In the genomic region with DNA sequence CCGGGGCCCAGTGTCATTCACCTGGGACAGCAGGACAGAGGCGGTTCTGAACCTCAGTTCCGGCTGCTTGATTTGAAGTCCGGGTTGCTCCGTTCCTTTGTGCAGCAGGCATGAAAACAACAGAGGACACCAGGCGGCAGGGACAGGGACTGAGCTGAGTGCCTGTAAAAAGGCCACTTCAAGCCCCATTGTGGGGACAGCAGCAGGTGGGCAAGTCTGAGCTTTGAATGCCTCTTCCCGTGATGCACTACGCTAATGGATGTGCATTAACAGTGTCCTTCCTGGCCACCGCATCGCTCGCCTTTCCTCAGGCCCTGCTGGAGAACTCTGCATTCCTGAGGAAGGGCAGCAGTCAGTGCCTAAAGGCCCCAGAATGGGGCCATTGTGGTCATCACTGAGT, we compare ENCODE assay signal across 19 mouse cellular contexts. TPM values are rescaled to one million over a fixed set of nuclear protein-coding genes. Genes with fewer than 3 reads are reported as not detected.
DNase-seq lines count a peak whose midpoint lies in the region; ATAC-seq lines count a peak whose summit lies in the region.
"Had no signal": no experiment of that assay in that cellular context is flagged by ENCODE, and none has a peak within 500 bp of the region (broad histone marks: within the 10 kb centered on the region; RNA-seq: fewer than 3 reads in every experiment).

No protein-coding gene starts in this region.

- no peaks in the 10 kb centered on the region for H3K36me3 ChIP-seq in forebrain, embryonic 13.5 days (ENCODE audit: poor library complexity, severe bottlenecking)
- no peaks in the 10 kb centered on the region for H3K36me3 ChIP-seq in forebrain, embryonic 14.5 days (ENCODE audit: control insufficient read depth, insufficient read depth, low read length)
- H3K36me3 ChIP-seq in midbrain, embryonic 12.5 days, result no peaks in the 10 kb centered on the region
- no peaks in the 10 kb centered on the region for H3K36me3 ChIP-seq in neural tube, embryonic 13.5 days
- H3K36me3 ChIP-seq: heart, embryonic 10.5 days had no signal

- peak overlapping the region; percentile 13; the same call in 1 of the 2 replicates for H3K4me2 ChIP-seq in forebrain, embryonic 13.5 days
- no peak overlapping the region for H3K4me2 ChIP-seq in forebrain, embryonic 14.5 days (ENCODE audit: low read length)
- H3K4me2 ChIP-seq in midbrain, embryonic 12.5 days (replicated peaks), result peak overlapping the region; percentile 18; the same call in 1 of the 2 replicates
- H3K4me2 ChIP-seq in neural tube, embryonic 13.5 days, result no peak overlapping the region
- H3K4me2 ChIP-seq: lung, embryonic 14.5 days had no signal

- peaks cover 10% of the 10 kb centered on the region; the same call in 1 of the 2 replicates for H3K4me1 ChIP-seq in forebrain, embryonic 13.5 days
- H3K4me1 ChIP-seq in forebrain, embryonic 14.5 days (ENCODE audit: control insufficient read depth, insufficient read depth, low read length), result no peaks in the 10 kb centered on the region
- H3K4me1 ChIP-seq in midbrain, embryonic 12.5 days, result peaks cover 14% of the 10 kb centered on the region
- H3K4me1 ChIP-seq in neural tube, embryonic 13.5 days (replicated peaks), result peaks cover 15% of the 10 kb centered on the region
- H3K4me1 ChIP-seq: heart, embryonic 10.5 days had no signal

- H3K9me3 ChIP-seq in forebrain, embryonic 13.5 days (replicated peaks), result no peaks in the 10 kb centered on the region
- H3K9me3 ChIP-seq in forebrain, embryonic 14.5 days (replicated peaks; ENCODE audit: control insufficient read depth, low read length), result no peaks in the 10 kb centered on the region
- no peaks in the 10 kb centered on the region for H3K9me3 ChIP-seq in midbrain, embryonic 12.5 days
- no peaks in the 10 kb centered on the region for H3K9me3 ChIP-seq in neural tube, embryonic 13.5 days
- H3K9me3 ChIP-seq: heart, embryonic 10.5 days had no signal

- 7% methylated on average over 11 of the region's 11 CpGs for WGBS in forebrain, embryonic 13.5 days
- WGBS in forebrain, embryonic 14.5 days, result 4% methylated on average over 11 of the region's 11 CpGs
- 6% methylated on average over 11 of the region's 11 CpGs for WGBS in midbrain, embryonic 12.5 days
- WGBS in neural tube, embryonic 13.5 days, result 7% methylated on average over 11 of the region's 11 CpGs

- no peak for DNase-seq in forebrain, embryonic 14.5 days (ENCODE audit: low spot score)
- DNase-seq in embryo, embryonic 11 days, result peak; percentile 32
- DNase-seq in cerebellum, adult 9-10 months, result no peak
- DNase-seq in kidney, adult 9 months, result no peak
- DNase-seq in urinary bladder, postnatal 10 days (ENCODE audit: low spot score), result no peak
- DNase-seq: adrenal gland, postnatal 36 days; B cell, adult 2 months; cerebellum, adult 8-10 months; gastrocnemius, postnatal 14 days; heart, postnatal 10 days; kidney, adult 8-10 months; lung, embryonic 14.5 days; right cerebral cortex, postnatal 14 days had no signal

- no peaks in the 10 kb centered on the region for H3K27me3 ChIP-seq in forebrain, embryonic 13.5 days
- no peaks in the 10 kb centered on the region for H3K27me3 ChIP-seq in forebrain, embryonic 14.5 days (replicated peaks; ENCODE audit: control insufficient read depth, insufficient read depth, low read length)
- H3K27me3 ChIP-seq in midbrain, embryonic 12.5 days, result peaks cover 21% of the 10 kb centered on the region
- peaks cover 7% of the 10 kb centered on the region for H3K27me3 ChIP-seq in neural tube, embryonic 13.5 days

- no peak for ATAC-seq in forebrain, embryonic 13.5 days
- ATAC-seq in forebrain, embryonic 14.5 days, result no peak; the same call in 1 of the 2 replicates
- ATAC-seq in midbrain, embryonic 12.5 days (ENCODE audit: low FRiP score, low read depth), result 0 out of 2 replicates have a peak, but pooled peaks have one; percentile 27
- ATAC-seq in neural tube, embryonic 13.5 days (ENCODE audit: low read depth), result 0 out of 2 replicates have a peak, but pooled peaks have one; percentile 48

- H3K27ac ChIP-seq in forebrain, embryonic 13.5 days, result no peak overlapping the region
- H3K27ac ChIP-seq in forebrain, embryonic 14.5 days (ENCODE audit: low read depth, low read length), result no peak overlapping the region
- H3K27ac ChIP-seq in midbrain, embryonic 12.5 days (replicated peaks), result no peak overlapping the region
- H3K27ac ChIP-seq in neural tube, embryonic 13.5 days (replicated peaks), result no peak overlapping the region
- H3K27ac ChIP-seq: heart, embryonic 10.5 days; macrophage had no signal

- H3K4me3 ChIP-seq in forebrain, embryonic 13.5 days, result no peak overlapping the region
- no peak overlapping the region for H3K4me3 ChIP-seq in forebrain, embryonic 14.5 days (ENCODE audit: low read depth, low read length)
- H3K4me3 ChIP-seq in midbrain, embryonic 12.5 days, result no peak overlapping the region
- no peak overlapping the region for H3K4me3 ChIP-seq in neural tube, embryonic 13.5 days
- H3K4me3 ChIP-seq: heart, embryonic 10.5 days had no signal

- H3K9ac ChIP-seq in forebrain, embryonic 13.5 days, result 0 out of 2 replicates have a peak overlapping the region, but pooled peaks have one; percentile 12
- H3K9ac ChIP-seq in forebrain, embryonic 14.5 days (ENCODE audit: low read length), result no peak overlapping the region
- no peak overlapping the region for H3K9ac ChIP-seq in midbrain, embryonic 12.5 days (replicated peaks)
- H3K9ac ChIP-seq in neural tube, embryonic 13.5 days, result no peak overlapping the region
- H3K9ac ChIP-seq: lung, embryonic 14.5 days had no signal

RNA-seq across cellular contexts. Expression of gene Pomc, which starts 12.7 kb away (rescaled TPM):
- polyA plus RNA-seq in forebrain, embryonic 13.5 days (2015; fragmentation: Nextera tagmentation; extraction: Ambion mirVana), result 13.1 and 24.1 TPM in 2 replicates
- 8.3 and 12.9 TPM in 2 replicates for polyA plus RNA-seq in forebrain, embryonic 14.5 days (2014; fragmentation: Nextera tagmentation; extraction: Ambion mirVana)
- polyA plus RNA-seq in midbrain, embryonic 12.5 days (2016; fragmentation: Nextera tagmentation; extraction: Ambion mirVana), result 6.3 and 8.6 TPM in 2 replicates
- polyA plus RNA-seq in neural tube, embryonic 13.5 days (2015; fragmentation: Nextera tagmentation; extraction: Ambion mirVana), result 3.7 and 4.7 TPM in 2 replicates
- polyA plus RNA-seq: liver, adult 2 months had no signal

Comparison
In these comparisons a context has a peak if more than half of its experiments do, and no peak if none do; other contexts are left out.
1. H3K4me2 ChIP-seq: peak in forebrain, embryonic 13.5 days (single experiment) and midbrain, embryonic 12.5 days (single experiment); none in forebrain, embryonic 14.5 days (single experiment) and neural tube, embryonic 13.5 days (single experiment).
2. ATAC-seq: peak in midbrain, embryonic 12.5 days (single experiment) and neural tube, embryonic 13.5 days (single experiment); none in forebrain, embryonic 13.5 days (single experiment) and forebrain, embryonic 14.5 days (single experiment).